ENCODE assay signal across 1 mouse cellular context in genomic region chr13:23498653-23499052, GRCm38 (mm10).
TF ChIP-seq lines count a peak whose summit lies in the region.

No protein-coding gene starts in this region.

TF ChIP-seq in MEL, 35 proteins besides CTCF, POLR2A, EP300 and RAD21 (continued from another document):
- TF ChIP-seq MAZ (IDR thresholded peaks at IDR 0.05; ENCODE audit: low read depth, low read length) (no peak), ZKSCAN1 (IDR thresholded peaks at IDR 0.05; ENCODE audit: low read depth, low read length) (no peak), TCF12 (IDR thresholded peaks at IDR 0.05; ENCODE audit: low read depth, low read length) (no peak)
TF ChIP-seq in MEL: peak in this region for 0.
